Mouse (Mus musculus) lung, postnatal 0 days (tissue): ENCODE results near the gene Runx2.

Experiments used
- CTCF ChIP-seq: IDR thresholded peaks from 2 replicates; pipeline ENCODE4 v1.5.1; 2016; ENCODE audit warnings: antibody characterized with exemption, mild to moderate bottlenecking
- EP300 ChIP-seq: IDR thresholded peaks from 2 replicates; pipeline ENCODE4 v1.6.1; 2016; ENCODE audit warnings: antibody characterized with exemption, mild to moderate bottlenecking, control low read depth

- TF ChIP-seq EP300 (no peak), CTCF (no peak)
Measured at GRCm38 (mm10) chr17:44456696-44457095, 357.9 kb downstream of the Runx2 start.
